Mouse (Mus musculus) heart, postnatal 14 days (tissue): ENCODE measurements at regions not wholly inside any gene's neighbourhood (a gene's known extent, or its start where the extent isn't known, plus 50 kb on each side); places are given as distances from the start of the nearest gene placed in this dataset.
A peak's percentile ranks its signal among the peaks of the same experiment; 100 is the strongest.

Source experiments
- DNase-seq, 2 experiments: peaks; one replicate each; pipeline ENCODE4 v3.0.0; 2021 to 2022
- intact Hi-C: fragments of 180-260 bp; cut with DNase I; formaldehyde crosslinking; loops from one replicate; pipeline ENCODE4 v1.15.1; 2025

DNA sequence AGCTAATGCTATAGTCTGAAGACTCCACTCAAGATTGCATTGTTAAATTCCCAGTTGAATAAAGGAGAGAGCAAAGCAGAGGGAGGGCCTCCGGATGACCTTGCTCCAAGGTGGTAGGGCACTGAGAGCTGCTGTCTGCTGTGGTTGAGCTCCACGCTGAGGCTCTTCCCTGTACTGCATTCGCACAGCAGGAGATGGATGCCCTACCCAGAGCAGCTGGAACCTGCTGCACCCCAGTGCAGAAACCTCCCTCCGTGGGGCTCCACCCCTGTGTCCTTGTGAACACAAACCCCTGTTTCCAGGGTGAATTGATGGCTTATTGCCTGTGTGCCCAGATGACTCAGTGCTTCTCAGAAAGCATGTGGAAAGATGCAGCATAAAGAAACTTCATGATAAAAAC is 404.3 kb downstream of the Rpl36a-ps1 start:
- DNase-seq: peak; percentile 10 to 14
- intact Hi-C loops: loop anchor here (10.0 kb wide), 1 partner anchor 405 kb away; no protein-coding TSS in a partner anchor

DNA sequence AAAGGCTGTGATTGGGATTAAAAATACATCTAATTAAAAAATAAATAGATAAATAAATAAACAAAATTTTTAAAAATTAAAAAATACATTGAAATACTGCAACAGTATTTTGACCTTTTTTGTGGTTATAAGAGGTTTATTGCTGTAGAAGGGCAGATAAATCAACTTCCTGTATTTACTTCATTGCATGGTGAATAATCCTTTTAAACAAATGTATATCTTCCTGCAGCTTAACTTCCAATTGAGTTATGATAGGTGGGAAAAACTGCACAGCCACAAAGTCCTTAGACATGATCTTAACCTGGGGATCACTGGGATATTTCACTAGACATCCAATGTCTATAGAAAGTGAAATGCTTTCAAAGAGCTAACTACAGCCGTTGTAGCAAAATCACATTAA is 402.1 kb upstream of the Dach1 start:
- no peak for DNase-seq
- intact Hi-C loops: no loop called here

DNA sequence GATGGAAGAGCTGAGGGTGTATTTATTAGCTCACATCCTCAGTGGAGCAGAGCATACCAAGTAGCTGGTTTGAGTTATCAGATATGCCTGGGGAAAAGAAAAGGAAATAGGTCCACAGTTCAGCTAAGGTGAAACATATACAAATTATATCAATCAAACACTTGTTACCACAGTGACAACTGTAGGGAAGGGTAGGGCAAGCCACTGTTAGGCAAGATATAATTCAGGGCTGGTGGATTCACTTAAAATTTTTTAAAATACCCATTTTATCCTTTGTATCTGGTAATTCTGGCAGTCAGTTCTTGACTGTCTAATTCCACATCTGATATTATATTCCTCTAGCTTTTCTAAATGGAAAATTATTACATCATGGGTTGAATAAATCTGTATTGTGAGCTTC is 392.4 kb upstream of the Dach1 start:
- DNase-seq: no peak
- intact Hi-C loops: no loop called here

DNA sequence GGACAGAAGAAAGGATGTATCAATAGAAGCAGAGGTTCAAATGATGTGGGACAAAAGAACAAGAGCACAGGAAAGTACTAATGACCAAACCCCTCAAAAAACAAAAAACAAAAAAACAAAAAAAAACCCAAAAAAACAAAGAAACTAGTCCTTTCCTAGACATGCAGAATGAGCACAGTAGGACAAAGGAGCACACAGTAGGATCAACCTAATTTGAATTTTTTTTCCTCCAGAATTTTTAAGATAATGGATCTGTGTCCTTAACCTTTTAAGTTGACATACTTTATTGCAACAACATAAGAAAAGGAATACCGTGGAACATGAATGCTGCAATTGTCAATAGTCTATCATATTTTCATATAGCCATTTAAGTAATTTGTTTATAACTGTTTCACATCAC is 370.2 kb upstream of the Dach1 start:
- intact Hi-C loops: no loop called here

DNA sequence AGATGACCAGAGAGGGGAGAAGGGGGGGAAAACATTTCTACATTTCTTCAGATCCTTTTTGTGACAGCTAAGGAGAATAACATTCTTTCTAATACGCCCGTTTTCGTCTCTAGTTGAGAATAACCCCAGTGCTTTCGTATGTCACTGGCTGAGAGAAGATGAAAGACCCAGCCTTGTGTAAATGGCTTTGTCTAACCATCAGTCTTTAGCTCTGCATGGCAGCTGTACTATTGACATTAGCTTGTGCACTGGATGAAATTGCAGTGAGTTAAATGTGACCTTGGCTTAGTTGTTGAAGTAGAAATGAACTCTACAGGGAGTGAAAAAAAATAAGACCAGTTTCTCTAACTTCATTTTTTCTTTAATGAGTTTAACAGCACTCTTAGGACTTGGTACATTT is 368.7 kb upstream of the Dach1 start:
- intact Hi-C loops: no loop called here
- DNase-seq: no peak

More for the DNA sequence above, 370.2 kb upstream of the Dach1 start:
- no peak for DNase-seq

DNA sequence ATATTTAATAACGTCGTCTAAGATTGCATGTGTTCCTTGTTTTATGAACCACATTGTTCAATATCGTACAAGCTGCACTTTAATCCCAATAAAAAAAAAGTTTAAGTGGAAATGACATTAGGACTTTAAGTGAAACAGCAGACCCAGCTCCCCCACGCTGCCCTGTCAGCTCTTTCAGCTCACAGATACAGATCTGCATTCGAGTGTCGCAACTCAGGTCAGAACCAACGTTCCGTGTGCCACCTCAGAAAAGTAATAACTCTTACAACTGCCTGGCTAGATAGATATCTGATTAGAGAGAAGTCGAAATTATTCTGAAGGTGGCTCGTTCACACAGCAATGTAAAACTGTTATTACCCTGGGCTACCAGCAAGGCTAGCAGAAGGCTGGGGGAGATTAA is 364.0 kb upstream of the Dach1 start:
- intact Hi-C loops: no loop called here
- DNase-seq: no peak

DNA sequence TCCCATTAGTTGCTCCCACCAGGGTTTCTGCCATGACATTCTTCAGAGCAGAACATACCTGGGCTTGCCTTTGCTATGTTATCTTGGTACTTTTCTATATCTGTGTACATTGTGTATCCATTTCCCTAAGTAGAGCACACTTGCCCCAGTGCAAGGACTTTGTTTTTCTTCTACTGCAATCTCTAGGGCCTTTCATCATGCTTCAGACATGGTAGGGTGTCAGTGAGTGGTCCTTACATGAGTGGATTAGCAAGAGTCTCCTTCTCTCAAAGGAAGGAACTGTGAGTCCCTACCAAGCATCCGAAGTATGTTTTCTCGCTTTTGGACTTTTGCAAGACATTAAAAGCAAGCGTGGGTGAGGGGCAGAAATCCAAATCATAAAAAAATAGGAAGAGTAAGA is 351.4 kb upstream of the Dach1 start:
- DNase-seq: no peak
- intact Hi-C loops: no loop called here

DNA sequence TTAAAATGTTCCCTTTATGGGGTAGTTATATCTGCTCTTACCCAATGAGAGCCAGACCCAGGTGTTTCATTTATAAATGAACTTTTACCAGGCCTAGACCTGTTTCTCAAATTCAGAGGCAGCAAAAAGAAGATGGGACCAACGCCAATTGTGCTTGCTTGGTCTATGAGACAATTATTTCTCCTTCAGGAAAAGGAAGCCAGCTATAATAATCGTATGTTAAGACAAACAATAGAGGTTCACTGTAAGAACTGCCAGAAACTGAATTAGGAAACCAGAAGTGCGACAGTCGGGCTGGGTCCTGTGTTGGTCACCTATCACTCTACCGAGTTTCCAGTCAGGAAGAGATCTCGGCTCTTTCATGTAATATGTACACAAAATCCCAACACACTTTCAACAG is 335.8 kb upstream of the Dach1 start:
- peak in 1 of 2 experiments; percentile 10 for DNase-seq

DNA sequence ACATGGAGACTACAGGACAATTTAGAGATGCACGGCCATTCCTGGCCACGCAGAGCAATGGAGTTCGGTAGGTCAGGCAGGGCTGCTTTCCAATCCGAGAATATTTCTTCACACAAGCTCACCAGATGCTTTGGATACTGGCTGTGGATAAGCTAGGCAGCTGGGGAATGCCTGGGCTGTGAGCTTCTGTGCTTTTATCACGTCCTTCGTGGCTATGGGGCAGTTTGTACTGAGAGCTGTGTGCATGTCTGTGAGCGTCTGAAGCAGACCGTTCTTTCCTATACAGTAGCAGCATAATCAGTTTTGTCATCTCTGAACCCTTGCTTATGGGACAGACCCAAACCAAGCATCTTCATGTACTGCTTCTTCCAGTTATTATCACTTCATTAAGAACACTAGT is 307.9 kb upstream of the Dach1 start:
- DNase-seq: no peak
- intact Hi-C loops: no loop called here

More for the DNA sequence above, 335.8 kb upstream of the Dach1 start:
- intact Hi-C loops: no loop called here

DNA sequence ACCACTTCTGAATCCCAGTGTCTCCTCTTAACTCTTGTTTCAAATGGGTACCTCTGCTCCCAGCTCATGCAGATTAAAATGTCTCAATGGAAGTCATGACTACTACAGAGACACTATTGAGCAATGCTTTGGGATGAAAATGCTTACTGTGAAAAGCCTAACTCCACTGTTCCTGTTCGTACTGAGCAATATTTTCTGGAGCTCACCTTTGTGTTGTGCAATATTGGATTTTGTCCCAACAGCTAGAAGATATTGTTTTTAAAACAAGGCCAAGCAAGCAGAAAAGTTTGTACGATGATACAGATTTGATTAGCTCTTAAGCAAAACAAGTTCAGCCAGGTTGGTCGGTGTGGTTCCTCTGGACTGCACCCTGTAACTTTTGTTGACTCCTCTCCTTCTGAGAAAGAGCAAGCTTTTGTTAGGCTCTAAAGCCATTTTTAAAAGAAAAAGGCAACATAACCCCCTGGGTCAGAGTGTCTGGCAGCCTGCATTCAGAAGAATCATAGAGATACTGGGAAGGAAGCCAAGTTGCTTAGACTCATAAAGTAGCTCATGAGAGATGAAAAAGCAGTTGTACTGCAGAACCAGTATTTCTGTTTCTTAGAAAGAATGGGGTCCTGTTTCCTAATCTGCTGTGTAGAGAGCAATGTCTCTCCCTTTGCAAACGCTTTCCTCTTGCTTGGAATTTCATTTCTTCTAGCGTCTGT is 302.4 kb upstream of the Dach1 start:
- peak in 1 of 2 experiments; percentile 2 for DNase-seq
- intact Hi-C loops: no loop called here

DNA sequence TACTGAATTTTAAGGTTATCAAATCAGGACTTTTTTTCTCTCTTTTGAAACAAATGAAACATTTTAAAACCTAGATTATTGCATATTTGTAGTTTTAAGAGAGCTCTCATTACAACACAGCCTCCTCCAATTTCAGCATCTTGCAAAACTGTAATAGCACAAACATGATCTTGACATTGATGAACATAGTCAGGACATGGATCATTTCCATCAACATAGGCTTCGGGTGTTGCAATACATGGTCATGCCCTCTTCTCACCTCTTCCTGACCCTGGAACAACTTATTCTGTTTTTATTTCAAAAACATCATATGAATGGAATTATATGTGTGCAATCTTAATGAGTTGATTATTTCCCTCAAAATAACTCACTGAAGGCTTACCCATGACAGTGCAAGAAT is 284.9 kb upstream of the Dach1 start:
- DNase-seq: no peak
- intact Hi-C loops: no loop called here

DNA sequence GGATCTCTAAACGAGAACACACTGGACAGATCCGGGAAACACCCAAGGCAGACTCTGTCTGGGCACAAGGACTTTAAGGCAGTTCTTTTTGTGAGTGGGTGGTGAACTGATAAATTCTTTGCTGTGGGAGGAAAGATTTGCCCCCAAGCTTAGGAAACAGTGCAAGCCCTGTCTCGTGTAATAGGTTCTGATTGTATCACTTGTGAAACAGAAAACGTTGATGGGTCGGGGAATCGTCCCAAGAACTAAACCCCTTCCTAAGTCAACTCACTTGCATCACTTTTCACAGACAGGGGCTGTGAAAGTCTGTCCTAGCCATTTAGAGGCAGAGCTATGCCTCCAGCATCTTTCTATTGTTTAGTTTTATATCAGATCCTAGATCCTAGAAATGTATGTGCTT is 282.6 kb upstream of the Dach1 start:
- DNase-seq: no peak
- intact Hi-C loops: no loop called here

DNA sequence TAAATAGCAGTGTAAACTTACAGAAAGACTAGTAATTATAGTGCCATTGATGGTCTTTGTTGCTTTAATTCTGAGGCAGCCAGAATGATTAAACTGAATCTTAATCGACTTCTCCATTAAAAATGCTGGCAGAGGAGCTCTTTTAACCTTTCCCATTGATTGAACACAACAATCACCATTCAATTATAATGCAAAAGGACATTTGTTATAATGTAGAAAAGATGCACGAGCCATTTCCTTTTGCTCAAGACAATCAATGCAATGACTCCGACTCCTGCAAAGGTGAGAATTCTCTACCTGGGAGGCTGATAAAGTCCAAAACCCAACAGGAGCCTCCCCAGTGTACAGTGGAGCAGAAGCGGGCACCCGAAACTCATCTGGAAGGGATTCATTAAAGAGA is 280.0 kb upstream of the Dach1 start:
- intact Hi-C loops: no loop called here
- DNase-seq: no peak

DNA sequence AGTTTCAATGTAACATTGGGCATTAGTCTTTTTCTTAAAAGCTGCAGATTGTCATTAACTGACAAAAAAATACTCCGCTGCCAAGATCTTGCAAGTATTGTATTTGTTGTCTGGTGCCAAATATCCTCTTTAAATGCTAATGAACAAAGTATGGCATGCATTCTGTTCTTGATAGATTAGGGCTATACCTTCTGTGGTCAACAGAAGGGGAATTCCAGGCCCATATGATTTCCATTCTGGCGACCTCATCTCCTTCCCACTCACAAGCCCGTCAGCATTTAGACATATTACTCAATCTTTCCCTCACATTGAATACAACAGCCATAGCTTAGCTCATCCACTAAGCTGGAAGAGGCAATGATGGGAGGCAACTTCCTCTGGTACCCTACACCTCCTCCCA is 272.8 kb upstream of the Dach1 start:
- intact Hi-C loops: no loop called here

DNA sequence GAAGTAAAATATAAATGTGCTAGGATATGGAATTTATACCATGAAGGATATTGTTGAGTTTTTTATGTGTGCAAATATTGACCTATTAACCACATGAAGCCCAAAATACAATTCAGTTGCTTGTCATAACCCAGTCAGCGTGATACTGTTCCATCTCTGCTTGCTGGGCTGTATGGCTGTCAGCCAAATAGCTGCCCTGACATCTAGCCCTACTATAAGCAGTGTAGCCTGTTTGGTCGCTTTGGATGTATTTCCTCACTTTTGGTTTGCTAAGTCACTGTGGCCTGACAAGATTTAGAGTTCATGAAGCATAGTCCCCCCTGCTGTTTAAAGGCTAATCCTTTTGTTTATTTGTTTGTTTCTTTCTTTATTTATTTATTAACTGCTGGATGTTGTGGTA is 272.4 kb upstream of the Dach1 start:
- intact Hi-C loops: no loop called here
- no peak for DNase-seq

More for the DNA sequence above, 272.8 kb upstream of the Dach1 start:
- no peak for DNase-seq

DNA sequence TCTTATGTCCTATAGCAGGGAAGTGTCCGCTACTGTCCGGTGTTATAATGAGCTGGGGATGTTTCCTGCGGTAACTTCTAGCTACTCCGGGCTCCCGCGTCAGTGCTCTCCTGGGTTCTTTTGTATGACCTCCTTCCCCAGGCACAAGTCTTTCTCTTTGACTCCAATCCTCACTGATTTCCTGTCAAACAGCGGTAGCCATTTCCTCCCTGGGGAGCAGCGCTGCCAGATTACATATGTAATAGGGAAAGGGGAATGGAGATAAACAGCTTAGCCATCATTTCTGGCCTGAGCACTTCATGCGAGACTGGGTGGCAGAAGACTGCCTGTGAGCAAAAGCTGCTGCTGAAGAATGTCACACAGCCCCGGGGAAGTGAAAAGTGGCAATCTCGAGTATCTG is 262.4 kb upstream of the Dach1 start:
- DNase-seq: peak; percentile 2 to 6
- intact Hi-C loops: no loop called here

DNA sequence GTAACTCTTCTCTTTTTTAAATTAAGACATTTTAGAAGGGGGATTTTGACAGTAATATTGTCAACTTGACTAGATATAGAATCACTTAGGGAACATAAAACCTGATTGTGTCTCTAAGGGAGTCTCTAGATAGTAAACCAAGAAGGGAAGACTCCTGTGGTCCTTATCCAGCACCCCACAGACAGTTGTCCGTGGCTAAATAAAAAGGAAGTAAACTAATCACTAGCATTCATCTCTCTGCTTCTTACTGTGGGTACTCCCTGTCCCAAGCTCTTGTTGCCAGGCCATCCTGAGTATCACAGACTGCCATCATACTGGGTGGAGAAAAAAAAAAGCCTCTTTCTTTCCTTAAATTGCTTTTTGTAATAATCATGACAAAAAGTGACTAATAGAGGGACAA is 248.2 kb upstream of the Dach1 start:
- intact Hi-C loops: no loop called here
- DNase-seq: no peak

DNA sequence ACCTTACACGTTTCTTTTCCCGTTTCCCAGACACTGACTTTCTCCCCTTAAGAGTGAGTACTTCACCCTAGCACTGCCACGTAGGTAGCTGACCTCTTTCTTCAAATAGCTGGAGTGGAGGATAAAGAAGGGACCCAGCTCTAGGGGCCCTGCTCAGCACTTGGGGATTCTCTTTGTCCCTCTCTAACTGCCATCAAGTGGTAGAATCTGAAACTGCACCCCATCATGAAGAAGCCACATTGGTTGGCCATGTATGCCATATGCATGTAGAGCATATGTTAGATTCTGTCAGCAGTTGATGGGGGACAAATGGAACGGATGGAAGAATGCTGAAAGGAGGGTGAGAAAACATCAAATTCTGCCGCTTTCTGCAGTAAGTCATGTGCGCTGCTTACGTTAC is 244.6 kb upstream of the Dach1 start:
- no peak for DNase-seq
- intact Hi-C loops: no loop called here

DNA sequence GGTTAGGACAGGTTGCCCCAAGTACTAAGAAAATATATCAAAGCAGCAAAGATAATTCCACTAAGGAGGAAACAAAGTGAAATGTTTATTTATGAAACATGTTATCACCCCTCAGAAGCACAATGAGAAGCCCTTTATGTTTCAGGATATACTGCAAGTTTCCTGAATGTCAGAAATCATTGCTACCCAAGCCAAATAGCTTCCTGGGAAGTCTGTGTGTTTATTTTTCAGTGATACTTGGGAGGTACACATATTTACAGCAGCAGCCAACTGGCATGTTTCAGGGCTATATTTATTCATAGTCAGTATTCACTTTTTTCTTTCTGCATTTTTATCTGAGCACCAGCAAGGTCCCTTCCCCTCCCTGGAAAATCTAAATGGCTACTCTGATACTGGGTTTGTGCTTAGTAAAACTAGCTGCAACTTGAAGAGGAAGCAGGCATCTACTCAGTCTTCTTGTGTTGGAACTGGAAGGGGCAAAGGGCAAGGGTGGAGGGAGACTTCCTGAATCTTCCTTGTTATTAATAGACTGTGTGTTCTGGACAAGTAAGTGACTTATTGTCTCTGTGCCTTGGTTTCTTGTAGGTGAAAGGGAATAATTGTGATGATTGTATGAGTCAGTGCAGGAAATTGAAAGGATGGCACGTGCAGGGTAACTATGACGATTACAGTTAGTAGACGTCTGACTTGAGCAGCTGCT is 236.5 kb upstream of the Dach1 start:
- no peak for DNase-seq
- intact Hi-C loops: no loop called here

DNA sequence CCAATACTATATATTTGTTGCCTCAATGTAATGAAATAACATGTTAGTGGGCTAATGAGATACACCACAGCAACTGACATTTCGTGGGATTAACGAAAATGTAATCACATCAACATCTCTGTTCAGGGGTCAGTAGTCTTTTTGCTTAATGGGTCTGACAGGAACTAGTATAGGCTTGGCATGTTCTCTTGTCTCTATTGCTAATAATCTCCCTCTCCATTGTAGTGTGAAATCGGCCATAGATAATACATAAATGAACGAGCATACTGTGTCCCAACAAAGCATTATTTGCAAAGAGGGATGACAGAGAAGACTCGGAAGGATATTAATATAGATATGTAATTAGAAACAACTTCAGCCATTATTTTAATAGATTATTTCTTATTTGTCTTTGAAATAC is 234.5 kb upstream of the Dach1 start:
- DNase-seq: no peak
- intact Hi-C loops: no loop called here

DNA sequence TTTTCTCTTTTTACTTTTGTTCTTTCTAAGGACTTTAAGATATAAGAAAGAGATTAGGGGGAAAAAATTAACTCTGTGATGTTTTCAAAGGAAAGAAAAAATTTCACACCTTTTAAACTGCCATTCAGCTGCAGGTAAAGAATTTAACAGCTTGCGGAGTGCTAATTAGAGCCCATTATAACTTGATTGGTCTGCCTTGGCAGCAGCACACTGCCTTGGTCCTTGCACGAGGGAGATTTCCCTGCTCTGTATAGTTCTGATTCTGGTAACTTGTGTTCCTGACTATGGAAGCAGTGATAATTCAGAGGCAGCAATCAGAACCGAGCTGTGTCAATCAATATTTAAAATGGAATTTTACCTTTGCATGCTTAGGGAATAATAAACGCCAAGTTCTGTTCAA is 218.3 kb upstream of the Dach1 start:
- no peak for DNase-seq
- intact Hi-C loops: no loop called here
